Mouse (Mus musculus) midbrain, embryonic 10.5 days (tissue): ENCODE measurements around the gene Rsph1. TPM values are rescaled to one million over a fixed set of nuclear protein-coding genes. Genes with fewer than 3 reads are reported as not detected.

ENCODE experiments used
- DNase-seq: peaks from one replicate; pipeline ENCODE4 v3.0.0-alpha.2; 2017; ENCODE audit warnings: low spot score
- H3K27ac ChIP-seq: fragments of 300-500 bp; sonication (generic); replicated peaks from 2 replicates; pipeline ENCODE4 v1.5.1; 2016; ENCODE audit warnings: mild to moderate bottlenecking
- H3K27me3 ChIP-seq: fragments of 300-500 bp; sonication (generic); 2 replicates; pipeline ENCODE4 v1.6.1; 2016; ENCODE audit warnings: low read depth, mild to moderate bottlenecking; ENCODE audit not compliant: poor library complexity, severe bottlenecking
- H3K36me3 ChIP-seq: fragments of 300-500 bp; sonication (generic); 2 replicates; pipeline ENCODE4 v1.6.1; 2016; ENCODE audit warnings: mild to moderate bottlenecking, moderate library complexity
- H3K4me1 ChIP-seq: fragments of 300-500 bp; sonication (generic); 2 replicates; pipeline ENCODE4 v1.6.1; 2016
- H3K4me3 ChIP-seq: fragments of 300-500 bp; sonication (generic); 2 replicates; pipeline ENCODE4 v1.5.1; 2016; ENCODE audit warnings: mild to moderate bottlenecking, moderate library complexity
- H3K9me3 ChIP-seq: fragments of 300-500 bp; sonication (generic); replicated peaks from 2 replicates; pipeline ENCODE4 v1.6.1; 2016; ENCODE audit warnings: mild to moderate bottlenecking
- WGBS: fragments of 180-500 bp; shearing (Covaris S2); methylation state at CpG from one replicate; pipeline ENCODE4 v1.1.7; 2016; 5-methylcytosine and 5-hydroxymethylcytosine counted together
- polyA plus RNA-seq: library from polyadenylated mRNA; unstranded; fragments of >200 nt; fragmentation: Nextera tagmentation; extraction: Ambion mirVana; gene quantifications from 2 replicates; pipeline ENCODE4 v1.2.1, GENCODE M21; 2016

Rsph1 gene
- polyA plus RNA-seq: 1.7 and 2.5 TPM in 2 replicates

DNA sequence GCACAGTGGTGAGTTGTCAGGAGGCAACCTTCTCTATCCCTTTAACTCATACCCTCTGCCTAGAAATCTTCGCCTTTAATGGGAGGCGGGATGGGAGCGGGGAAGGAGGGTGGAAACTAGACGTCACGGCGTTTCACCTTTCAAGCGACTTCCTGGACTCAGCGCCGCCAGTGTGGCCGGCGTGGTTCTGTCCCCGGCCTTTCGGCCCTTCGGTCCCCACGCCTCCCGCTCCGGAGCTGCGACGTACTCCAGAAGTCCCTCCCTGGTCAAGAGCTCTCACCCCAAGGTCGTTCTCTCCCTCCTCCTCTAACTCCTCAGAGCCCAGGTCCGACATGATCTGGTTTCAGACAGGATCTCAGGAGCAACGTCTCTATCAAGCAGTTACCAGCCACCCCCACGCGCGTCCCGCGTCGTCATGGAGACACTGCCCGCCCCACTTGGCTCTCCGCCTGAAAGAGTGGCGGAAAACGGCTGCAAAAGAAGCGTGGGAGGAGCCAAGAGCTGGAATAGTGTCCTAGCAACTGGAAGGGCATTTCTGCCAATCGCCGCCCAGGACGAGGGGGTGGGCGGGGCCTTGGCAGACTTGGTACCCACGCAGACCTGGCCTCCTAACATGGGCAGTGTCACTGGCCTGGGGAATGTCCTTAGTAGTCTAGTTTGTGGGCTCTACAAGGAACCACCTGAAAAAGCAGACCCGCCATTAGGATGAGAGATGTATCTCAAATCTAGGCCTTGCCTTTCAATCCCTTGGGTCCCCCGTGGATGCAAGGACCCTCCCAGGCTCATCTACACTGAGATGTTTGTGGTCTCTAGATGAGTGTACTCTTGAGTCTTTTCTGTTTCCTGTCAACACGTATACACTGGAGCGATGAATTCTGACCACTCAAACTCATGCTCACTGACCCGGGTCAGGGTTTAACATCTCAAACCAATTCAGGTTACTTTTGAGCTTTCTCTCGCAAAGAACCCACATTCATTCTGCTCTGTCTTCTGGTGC, at the start of gene Rsph1:
TSS of gene Rsph1 (minus strand) at position 462 of the 997 bp plus-strand sequence.
- Histone ChIP-seq H3K27me3 (peaks cover 19% of the 10 kb centered on the region), H3K27ac (peak within 1 kb of the TSS; percentile 62), H3K9me3 (no peaks in the 10 kb centered on the region), H3K4me1 (peaks cover 23% of the 10 kb centered on the region), H3K36me3 (no peaks in the 10 kb centered on the region), H3K4me3 (peak within 1 kb of the TSS; percentile 62)
- DNase-seq: peak; percentile 89
- WGBS: 10% methylated on average over 44 of the region's 44 CpGs

DNA sequence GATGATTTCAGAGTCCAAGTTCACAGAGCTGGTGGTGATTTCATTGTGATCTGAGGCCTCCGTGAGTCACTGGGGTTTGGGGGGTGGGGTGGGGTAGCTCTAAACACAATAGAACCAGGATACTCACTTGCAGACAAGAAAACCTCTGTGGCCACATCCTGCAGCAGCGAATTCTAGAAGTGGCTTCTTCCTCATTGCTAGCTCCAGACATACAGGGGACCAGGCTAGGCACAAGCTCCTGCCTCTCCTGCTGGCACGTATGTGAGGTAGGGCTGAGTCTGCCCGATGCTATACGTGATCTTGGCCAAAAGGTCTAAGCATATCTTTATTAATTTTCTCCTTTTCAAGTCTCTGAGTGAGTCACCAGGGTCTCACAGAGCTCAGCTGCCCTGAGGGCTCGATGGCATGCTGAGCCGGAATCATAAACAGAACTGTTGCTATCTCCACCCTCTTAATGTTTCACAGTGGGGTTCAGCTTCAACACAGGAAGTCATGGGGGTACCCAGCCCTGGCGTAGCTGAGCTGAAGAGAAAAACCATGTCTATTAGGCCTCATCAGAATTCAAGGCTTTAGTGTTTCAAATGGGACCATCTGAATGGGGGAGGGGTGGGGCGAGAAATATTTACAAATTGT, 49.2 kb upstream of the Rsph1 start:
- 57% methylated on average over 9 of the region's 9 CpGs for WGBS
- DNase-seq: no peak
- Histone ChIP-seq H3K9me3 (no peaks in the 10 kb centered on the region), H3K4me3 (no peak overlapping the region), H3K27me3 (no peaks in the 10 kb centered on the region), H3K4me1 (peaks cover 19% of the 10 kb centered on the region), H3K27ac (peak overlapping the region; percentile 38), H3K36me3 (no peaks in the 10 kb centered on the region)

DNA sequence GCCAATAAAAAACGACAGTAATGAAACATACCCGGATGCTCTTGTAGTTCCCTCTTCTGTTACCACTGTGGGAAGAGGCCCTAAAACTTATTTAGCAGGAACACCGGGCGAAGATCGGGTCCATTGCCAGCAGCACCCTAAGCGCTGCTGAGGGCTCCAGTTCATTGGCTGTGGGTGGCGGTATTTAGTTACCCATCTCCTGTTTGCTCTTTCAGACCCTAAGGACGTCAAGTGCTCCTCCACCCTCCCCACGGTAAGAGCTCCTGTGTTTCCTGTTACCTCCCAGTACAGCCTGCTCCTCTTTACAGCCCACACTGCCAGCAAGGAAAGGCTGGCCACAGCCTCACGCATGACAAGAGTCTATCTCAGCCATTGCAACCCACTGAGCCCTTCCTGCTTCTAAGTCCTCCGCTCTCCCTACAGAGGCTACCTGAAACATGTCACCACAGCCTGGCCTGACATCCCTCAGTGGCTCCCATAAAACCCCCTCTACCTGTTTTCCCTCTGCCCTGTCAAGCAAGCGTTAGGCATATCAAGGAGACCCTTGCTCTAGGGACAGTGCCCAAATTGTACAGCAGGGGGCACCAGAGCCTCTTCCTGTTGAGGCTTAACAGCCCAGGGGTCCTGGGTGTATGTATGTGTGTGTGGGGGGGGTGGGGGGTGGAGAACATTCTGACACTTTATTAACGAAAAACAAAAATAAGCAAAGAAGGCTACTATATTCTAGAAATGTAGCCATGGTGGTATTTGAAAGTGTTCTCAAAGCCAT, 48.5 kb upstream of the Rsph1 start:
- H3K4me3 ChIP-seq: no peak overlapping the region
- H3K9me3 ChIP-seq: no peaks in the 10 kb centered on the region
- H3K27ac ChIP-seq: 0 out of 2 replicates have a peak overlapping the region, but pooled peaks have one; percentile 0
- peaks cover 19% of the 10 kb centered on the region for H3K4me1 ChIP-seq
- peak; percentile 63 for DNase-seq
- H3K36me3 ChIP-seq: no peaks in the 10 kb centered on the region
- WGBS: 72% methylated on average over 13 of the region's 13 CpGs
- H3K27me3 ChIP-seq: no peaks in the 10 kb centered on the region

DNA sequence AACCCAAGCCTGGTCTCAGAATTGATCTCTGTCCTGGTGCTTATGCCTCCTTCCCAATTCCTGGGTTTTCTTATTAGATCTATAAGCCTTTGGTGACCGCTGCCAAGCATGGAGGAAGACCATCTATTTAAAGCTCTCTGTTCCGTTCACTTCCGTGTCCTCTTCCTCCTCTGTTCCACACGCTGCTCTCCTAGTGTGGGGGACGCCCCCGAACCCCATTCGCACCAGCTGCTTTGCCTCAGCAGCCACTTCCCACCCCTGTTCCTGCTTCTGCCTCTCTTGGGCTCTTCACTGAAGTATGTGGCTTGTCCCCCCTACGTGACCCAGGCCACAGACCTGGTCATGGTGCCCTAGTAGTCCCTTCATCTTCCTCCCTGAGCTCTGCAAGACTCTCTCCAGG, 47.0 kb upstream of the Rsph1 start:
- Histone ChIP-seq H3K27ac (no peak overlapping the region), H3K27me3 (no peaks in the 10 kb centered on the region)
- WGBS: 92% methylated on average over 8 of the region's 8 CpGs

GRCm38 (mm10) chr17:31323379-31323778, 46.2 kb upstream of the Rsph1 start:
- WGBS: 92% methylated on average over 4 of the region's 4 CpGs
- Histone ChIP-seq H3K9me3 (no peaks in the 10 kb centered on the region), H3K4me1 (peaks cover 13% of the 10 kb centered on the region), H3K36me3 (no peaks in the 10 kb centered on the region), H3K4me3 (no peak overlapping the region), H3K27ac (no peak overlapping the region), H3K27me3 (no peaks in the 10 kb centered on the region)
- DNase-seq: no peak

More for the DNA sequence above, 47.0 kb upstream of the Rsph1 start:
- H3K36me3 ChIP-seq: no peaks in the 10 kb centered on the region
- no peaks in the 10 kb centered on the region for H3K9me3 ChIP-seq
- no peak overlapping the region for H3K4me3 ChIP-seq
- peaks cover 13% of the 10 kb centered on the region for H3K4me1 ChIP-seq
- DNase-seq: no peak

GRCm38 (mm10) chr17:31322446-31322845, 45.3 kb upstream of the Rsph1 start:
- 84% methylated on average over 4 of the region's 4 CpGs for WGBS
- Histone ChIP-seq H3K27me3 (no peaks in the 10 kb centered on the region), H3K36me3 (no peaks in the 10 kb centered on the region), H3K4me3 (no peak overlapping the region), H3K9me3 (no peaks in the 10 kb centered on the region), H3K27ac (no peak overlapping the region), H3K4me1 (peaks cover 18% of the 10 kb centered on the region)
- DNase-seq: no peak

DNA sequence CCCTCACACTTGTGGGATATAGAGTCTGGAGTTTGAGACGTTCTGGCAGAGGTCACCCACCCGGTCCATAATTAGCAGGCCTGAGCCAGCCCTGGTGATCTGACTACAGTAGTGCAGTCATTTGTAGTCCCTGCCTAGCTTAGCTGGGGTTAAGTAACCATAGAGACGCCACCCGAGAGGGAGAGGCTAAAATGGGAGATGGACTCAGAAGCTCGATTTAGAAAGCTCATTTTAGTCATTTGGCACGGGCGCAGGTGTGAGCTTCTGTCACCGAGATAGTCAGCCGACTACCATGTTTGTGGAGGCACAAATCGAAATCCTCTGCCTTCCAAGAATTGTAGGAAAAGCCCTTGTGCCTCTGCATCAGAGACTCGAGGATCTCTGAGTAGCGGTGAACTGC, 44.2 kb upstream of the Rsph1 start:
- no peak for DNase-seq
- Histone ChIP-seq H3K27ac (0 out of 2 replicates have a peak overlapping the region, but pooled peaks have one; percentile 4), H3K9me3 (no peaks in the 10 kb centered on the region), H3K4me3 (no peak overlapping the region), H3K4me1 (peaks cover 13% of the 10 kb centered on the region), H3K36me3 (no peaks in the 10 kb centered on the region), H3K27me3 (0 out of 2 replicates have a peak, but pooled peaks cover 3% of the 10 kb centered on the region)
- WGBS: 83% methylated on average over 12 of the region's 12 CpGs

GRCm38 (mm10) chr17:31318906-31319767, 42.0 kb upstream of the Rsph1 start:
- no peak overlapping the region for H3K27ac ChIP-seq
- 92% methylated on average over 19 of the region's 19 CpGs for WGBS
- no peaks in the 10 kb centered on the region for H3K36me3 ChIP-seq
- no peak for DNase-seq
- H3K9me3 ChIP-seq: no peaks in the 10 kb centered on the region
- peaks cover 20% of the 10 kb centered on the region for H3K4me1 ChIP-seq
- no peak overlapping the region for H3K4me3 ChIP-seq
- 0 out of 2 replicates have a peak, but pooled peaks cover 5% of the 10 kb centered on the region for H3K27me3 ChIP-seq

DNA sequence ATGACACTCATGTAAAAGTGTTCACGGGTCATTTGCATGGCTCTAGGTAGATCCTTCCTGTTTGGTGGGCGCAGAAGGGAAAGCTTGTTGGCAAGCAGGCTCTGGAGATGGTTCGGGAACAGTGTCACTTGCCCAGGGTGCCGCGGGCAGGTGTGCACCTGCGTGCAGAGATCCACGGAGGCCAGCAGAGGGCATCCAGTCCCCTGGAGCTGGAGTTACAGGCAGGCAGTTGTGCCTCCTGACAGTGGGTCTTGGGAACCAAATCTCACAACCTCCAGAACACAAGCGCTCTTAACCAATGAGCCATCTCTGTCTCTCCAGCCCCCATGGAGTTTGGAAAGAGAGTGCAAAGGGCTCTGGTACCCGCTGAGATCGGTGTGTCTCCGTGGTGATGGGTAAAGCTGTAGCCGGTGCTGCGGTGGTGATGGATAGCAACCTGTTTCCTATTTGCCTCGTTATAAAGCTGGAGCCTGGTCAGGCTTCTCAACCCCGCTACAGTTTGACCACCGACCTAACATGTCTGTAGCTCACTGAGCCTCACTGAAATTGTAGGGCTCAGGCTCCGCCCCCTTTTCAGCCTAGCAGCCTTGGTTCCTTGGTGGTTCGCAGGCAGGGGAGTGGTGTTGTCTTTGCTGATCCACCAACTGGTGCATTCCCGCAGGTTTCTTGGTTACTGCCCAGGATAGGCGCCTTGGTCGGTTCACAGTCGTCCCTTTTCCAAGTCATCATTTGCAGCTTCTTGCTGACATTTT, 40.5 kb upstream of the Rsph1 start:
- DNase-seq: no peak
- H3K4me1 ChIP-seq: peaks cover 30% of the 10 kb centered on the region
- no peaks in the 10 kb centered on the region for H3K9me3 ChIP-seq
- 46% methylated on average over 22 of the region's 22 CpGs for WGBS
- no peaks in the 10 kb centered on the region for H3K36me3 ChIP-seq
- H3K4me3 ChIP-seq: no peak overlapping the region
- 0 out of 2 replicates have a peak, but pooled peaks cover 5% of the 10 kb centered on the region for H3K27me3 ChIP-seq
- no peak overlapping the region for H3K27ac ChIP-seq

- Histone ChIP-seq H3K9me3 (no peaks in the 10 kb centered on the region), H3K27ac (no peak overlapping the region), H3K36me3 (no peaks in the 10 kb centered on the region), H3K27me3 (0 out of 2 replicates have a peak, but pooled peaks cover 5% of the 10 kb centered on the region), H3K4me1 (peaks cover 37% of the 10 kb centered on the region), H3K4me3 (no peak overlapping the region)
- no peak for DNase-seq
- WGBS: 95% methylated on average over 3 of the region's 3 CpGs
Measured at GRCm38 (mm10) chr17:31316998-31317397, 39.8 kb upstream of the Rsph1 start.

GRCm38 (mm10) chr17:31315993-31316392, 38.8 kb upstream of the Rsph1 start:
- H3K36me3 ChIP-seq: no peaks in the 10 kb centered on the region
- 0 out of 2 replicates have a peak, but pooled peaks cover 5% of the 10 kb centered on the region for H3K27me3 ChIP-seq
- peaks cover 37% of the 10 kb centered on the region for H3K4me1 ChIP-seq
- no peaks in the 10 kb centered on the region for H3K9me3 ChIP-seq
- 90% methylated on average over 6 of the region's 6 CpGs for whole genome bisulfite sequencing
- H3K4me3 ChIP-seq: no peak overlapping the region
- H3K27ac ChIP-seq: no peak overlapping the region
- DNase-seq: no peak
